ENCODE assay signal across 10 mouse cellular contexts in the genomic region with DNA sequence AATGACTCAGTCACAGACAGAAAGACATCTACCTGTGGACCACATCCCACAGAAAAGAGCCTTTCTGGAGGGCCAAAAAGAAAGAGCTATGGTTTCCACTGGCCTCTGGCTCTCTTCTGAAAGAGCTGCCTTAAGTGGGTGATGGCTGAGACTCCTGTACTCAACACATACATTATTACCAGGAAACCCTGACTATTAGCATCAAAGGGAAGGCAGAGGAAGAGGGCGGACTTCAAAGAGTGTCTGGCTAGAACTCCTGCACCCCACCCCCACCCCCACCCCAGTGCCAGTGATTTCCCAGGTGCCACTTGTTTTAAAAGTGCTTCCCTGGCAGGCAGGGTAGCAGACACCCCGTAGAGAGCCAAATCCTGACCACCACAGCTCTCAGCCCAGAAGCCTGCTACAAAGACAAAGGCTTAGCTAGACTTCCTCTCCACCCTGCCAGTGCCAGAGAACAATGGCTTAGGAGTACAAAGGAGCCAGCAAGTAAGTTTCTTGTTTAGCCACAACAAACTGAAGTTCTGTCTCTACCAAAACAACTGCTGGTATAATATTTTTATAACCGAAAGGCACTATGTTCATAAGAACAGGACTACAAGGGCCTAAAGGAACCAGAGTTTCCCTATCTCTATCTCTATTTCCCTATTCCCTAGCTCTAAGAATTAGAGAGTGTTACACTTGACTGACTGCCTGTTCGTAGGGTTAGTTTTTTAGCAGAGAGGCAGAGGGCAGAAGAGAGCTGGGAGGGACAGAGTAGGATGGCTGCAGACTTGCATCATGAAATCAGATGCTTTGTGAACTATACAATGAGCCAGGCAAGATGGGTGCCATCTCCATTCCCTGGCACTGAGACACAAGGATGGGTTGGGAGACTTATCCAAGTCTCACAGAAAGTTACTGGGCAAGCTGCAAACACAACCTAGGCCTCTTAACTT. TPM values are rescaled to one million over a fixed set of nuclear protein-coding genes. Genes with fewer than 3 reads are reported as not detected.
A peak's percentile ranks its signal among the peaks of the same experiment; 100 is the strongest.
DNase-seq lines count a peak whose midpoint lies in the region; ATAC-seq and TF ChIP-seq lines count a peak whose summit lies in the region.
"Had no signal": no experiment of that assay in that cellular context is flagged by ENCODE, and none has a peak within 500 bp of the region (broad histone marks: within the 10 kb centered on the region; RNA-seq: fewer than 3 reads in every experiment).

No protein-coding gene starts in this region.

- ATAC-seq in forebrain, embryonic 16.5 days, result no peak
- peak; percentile 78 for ATAC-seq in CD4-positive, CD25-positive, alpha-beta regulatory T cell, adult 4 months
- ATAC-seq in forebrain, embryonic 11.5 days (replicated peaks; ENCODE audit: low FRiP score), result peak; percentile 28; the same call in 1 of the 2 replicates
- peak; percentile 60 for ATAC-seq in midbrain, embryonic 11.5 days (ENCODE audit: low FRiP score)
- no peak for ATAC-seq in cerebellum, adult (ENCODE audit: insufficient number of reproducible peaks, low FRiP score, low TSS enrichment)

- no peak overlapping the region for H3K9ac ChIP-seq in forebrain, embryonic 16.5 days (replicated peaks; ENCODE audit: low read depth, low read length)
- peak overlapping the region; percentile 32; the same call in 1 of the 2 replicates for H3K9ac ChIP-seq in forebrain, embryonic 11.5 days (ENCODE audit: low read length)
- peak overlapping the region; percentile 57 for H3K9ac ChIP-seq in midbrain, embryonic 11.5 days (ENCODE audit: low read length)
- H3K9ac ChIP-seq: stomach, embryonic 15.5 days had no signal

- H3K9me3 ChIP-seq in forebrain, embryonic 10.5 days, result no peaks in the 10 kb centered on the region
- no peaks in the 10 kb centered on the region for H3K9me3 ChIP-seq in forebrain, embryonic 16.5 days (ENCODE audit: control insufficient read depth, low read length)
- H3K9me3 ChIP-seq in forebrain, embryonic 11.5 days (ENCODE audit: control insufficient read depth, low read length), result no peaks in the 10 kb centered on the region
- H3K9me3 ChIP-seq in midbrain, embryonic 11.5 days (ENCODE audit: control insufficient read depth, low read length), result no peaks in the 10 kb centered on the region
- H3K9me3 ChIP-seq: stomach, embryonic 15.5 days had no signal

- H3K27ac ChIP-seq in forebrain, embryonic 10.5 days, result peak overlapping the region; percentile 82
- no peak overlapping the region for H3K27ac ChIP-seq in forebrain, embryonic 16.5 days (ENCODE audit: low read length)
- peak overlapping the region; percentile 37 for H3K27ac ChIP-seq in forebrain, embryonic 11.5 days (ENCODE audit: low read depth, low read length)
- peak overlapping the region; percentile 86 for H3K27ac ChIP-seq in midbrain, embryonic 11.5 days (ENCODE audit: low read depth, low read length)
- H3K27ac ChIP-seq in cerebellum, adult 2 months (ENCODE audit: insufficient read depth, low read length), result no peak overlapping the region
- H3K27ac ChIP-seq: macrophage; stomach, embryonic 15.5 days had no signal

- peaks cover 57% of the 10 kb centered on the region for H3K36me3 ChIP-seq in forebrain, embryonic 10.5 days (replicated peaks)
- H3K36me3 ChIP-seq in forebrain, embryonic 16.5 days (ENCODE audit: control insufficient read depth, insufficient read depth), result peaks cover 11% of the 10 kb centered on the region
- H3K36me3 ChIP-seq in forebrain, embryonic 11.5 days (ENCODE audit: control insufficient read depth, insufficient read depth, low read length), result no peaks in the 10 kb centered on the region; the same call in 1 of the 2 replicates
- peaks cover 6% of the 10 kb centered on the region; the same call in 1 of the 2 replicates for H3K36me3 ChIP-seq in midbrain, embryonic 11.5 days (ENCODE audit: control insufficient read depth, insufficient read depth, low read length)

- H3K4me2 ChIP-seq in forebrain, embryonic 16.5 days (ENCODE audit: low read length), result no peak overlapping the region
- H3K4me2 ChIP-seq in forebrain, embryonic 11.5 days (ENCODE audit: low read depth, low read length, severe bottlenecking), result no peak overlapping the region
- no peak overlapping the region for H3K4me2 ChIP-seq in midbrain, embryonic 11.5 days
- H3K4me2 ChIP-seq: stomach, embryonic 15.5 days had no signal

- TF ChIP-seq CTCF in cerebellum, adult 2 months (IDR thresholded peaks at IDR 0.05; ENCODE audit: borderline replicate concordance, insufficient read depth, low read depth, low read length), result no peak

- H3K4me3 ChIP-seq in forebrain, embryonic 10.5 days, result no peak overlapping the region
- H3K4me3 ChIP-seq in forebrain, embryonic 16.5 days (replicated peaks; ENCODE audit: low read length), result no peak overlapping the region
- H3K4me3 ChIP-seq in forebrain, embryonic 11.5 days (ENCODE audit: low read depth, low read length), result no peak overlapping the region
- no peak overlapping the region for H3K4me3 ChIP-seq in midbrain, embryonic 11.5 days (ENCODE audit: low read depth, low read length)
- H3K4me3 ChIP-seq in cerebellum, adult 2 months (replicated peaks; ENCODE audit: insufficient read depth, low read depth, low read length), result no peak overlapping the region
- H3K4me3 ChIP-seq: stomach, embryonic 15.5 days had no signal

- H3K27me3 ChIP-seq in forebrain, embryonic 10.5 days (ENCODE audit: poor library complexity, severe bottlenecking), result peaks cover 4% of the 10 kb centered on the region; the same call in 1 of the 2 replicates
- no peaks in the 10 kb centered on the region for H3K27me3 ChIP-seq in forebrain, embryonic 16.5 days (replicated peaks; ENCODE audit: control insufficient read depth, insufficient read depth, low read length)
- no peaks in the 10 kb centered on the region for H3K27me3 ChIP-seq in forebrain, embryonic 11.5 days (ENCODE audit: control insufficient read depth, insufficient read depth, low read length)
- no peaks in the 10 kb centered on the region for H3K27me3 ChIP-seq in midbrain, embryonic 11.5 days (ENCODE audit: control insufficient read depth, insufficient read depth, low read length)
- H3K27me3 ChIP-seq in cerebellum, adult 2 months (ENCODE audit: control insufficient read depth, insufficient read depth, low read length), result no peaks in the 10 kb centered on the region
- H3K27me3 ChIP-seq: stomach, embryonic 15.5 days had no signal

- no peak for TF ChIP-seq POLR2A in cerebellum, adult 2 months (IDR thresholded peaks at IDR 0.05; ENCODE audit: borderline replicate concordance, insufficient read depth, low read length)

- peak; percentile 36 for DNase-seq in forebrain, embryonic 10.5 days (ENCODE audit: extremely low spot score, low spot score)
- no peak for DNase-seq in forebrain, embryonic 11.5 days (ENCODE audit: low spot score)
- DNase-seq in midbrain, embryonic 11.5 days (ENCODE audit: low spot score, missing footprints), result peak; percentile 90
- no peak for DNase-seq in cerebellum, adult 2 months
- DNase-seq in layer of hippocampus, postnatal 36 days, result no peak

- H3K4me1 ChIP-seq in forebrain, embryonic 10.5 days, result peaks cover 58% of the 10 kb centered on the region
- peaks cover 16% of the 10 kb centered on the region for H3K4me1 ChIP-seq in forebrain, embryonic 16.5 days (replicated peaks; ENCODE audit: control insufficient read depth, insufficient read depth, low read length)
- peaks cover 24% of the 10 kb centered on the region; the same call in 1 of the 2 replicates for H3K4me1 ChIP-seq in forebrain, embryonic 11.5 days (replicated peaks; ENCODE audit: control insufficient read depth, insufficient read depth, low read length)
- peaks cover 40% of the 10 kb centered on the region for H3K4me1 ChIP-seq in midbrain, embryonic 11.5 days (ENCODE audit: control insufficient read depth, insufficient read depth, low read length)
- H3K4me1 ChIP-seq in cerebellum, adult 2 months (ENCODE audit: control insufficient read depth, insufficient read depth, low read length), result no peaks in the 10 kb centered on the region
- H3K4me1 ChIP-seq: stomach, embryonic 15.5 days had no signal

- WGBS in forebrain, embryonic 10.5 days, result 20% methylated on average over 4 of the region's 4 CpGs
- 28% methylated on average over 4 of the region's 4 CpGs for WGBS in forebrain, embryonic 16.5 days
- 19% methylated on average over 4 of the region's 4 CpGs for WGBS in forebrain, embryonic 11.5 days
- WGBS in midbrain, embryonic 11.5 days, result 9% methylated on average over 4 of the region's 4 CpGs
- WGBS in cerebellum, adult 2 months, result 52% methylated on average over 4 of the region's 4 CpGs

RNA-seq across cellular contexts. Expression of a gene that starts 29.3 kb away (rescaled TPM):
- 38.8 and 41.0 TPM in 2 replicates for polyA plus RNA-seq in forebrain, embryonic 10.5 days (2016; fragmentation: Nextera tagmentation; extraction: Ambion mirVana)
- polyA plus RNA-seq in forebrain, embryonic 16.5 days (2015; fragmentation: Nextera tagmentation; extraction: Ambion mirVana), result 69.3 and 76.8 TPM in 2 replicates
- 10 to 100 TPM; 37.0 to 55.1 TPM for polyA plus RNA-seq in CD4-positive, CD25-positive, alpha-beta regulatory T cell, adult 4 months (2017; shearing (Covaris generic))
- polyA plus RNA-seq in forebrain, embryonic 11.5 days (2014; fragmentation: Nextera tagmentation; extraction: Ambion mirVana), result 36.7 and 39.4 TPM in 2 replicates
- 43.6 and 50.7 TPM in 2 replicates for polyA plus RNA-seq in midbrain, embryonic 11.5 days (2014; fragmentation: Nextera tagmentation; extraction: Ambion mirVana)
- polyA plus RNA-seq in cerebellum, adult 2 months (2012; rRNA removed), result 26.2 and 27.8 TPM in 2 replicates
- 10 to 100 TPM; 73.8 to 84.2 TPM for total RNA-seq in layer of hippocampus, postnatal 36 days (2021)

RNA-seq across cellular contexts. Expression of a gene that starts 32.8 kb away (rescaled TPM):
- 0.48 and 0.67 TPM in 2 replicates for polyA plus RNA-seq in forebrain, embryonic 10.5 days (2016; fragmentation: Nextera tagmentation; extraction: Ambion mirVana)
- 0.20 and 0.30 TPM in 2 replicates for polyA plus RNA-seq in forebrain, embryonic 16.5 days (2015; fragmentation: Nextera tagmentation; extraction: Ambion mirVana)
- 10 to 100 TPM; 65.0 to 65.3 TPM for polyA plus RNA-seq in CD4-positive, CD25-positive, alpha-beta regulatory T cell, adult 4 months (2017; shearing (Covaris generic))
- 0.28 and 0.55 TPM in 2 replicates for polyA plus RNA-seq in forebrain, embryonic 11.5 days (2014; fragmentation: Nextera tagmentation; extraction: Ambion mirVana)
- polyA plus RNA-seq in midbrain, embryonic 11.5 days (2014; fragmentation: Nextera tagmentation; extraction: Ambion mirVana), result 0.23 and 0.30 TPM in 2 replicates
- 0.15 and 0.21 TPM in 2 replicates for polyA plus RNA-seq in cerebellum, adult 2 months (2012; rRNA removed)
- total RNA-seq in layer of hippocampus, postnatal 36 days (2021), result not detected

Comparison
In these comparisons a context has a peak if more than half of its experiments do, and no peak if none do; other contexts are left out.
1. DNase-seq: peak in forebrain, embryonic 10.5 days (single experiment) and midbrain, embryonic 11.5 days (single experiment); none in forebrain, embryonic 11.5 days (single experiment), cerebellum, adult 2 months (0 of 2) and layer of hippocampus, postnatal 36 days (0 of 2).
2. H3K27ac ChIP-seq: peak in forebrain, embryonic 10.5 days (single experiment), forebrain, embryonic 11.5 days (single experiment) and midbrain, embryonic 11.5 days (single experiment); none in forebrain, embryonic 16.5 days (single experiment) and cerebellum, adult 2 months (single experiment).
3. ATAC-seq: peak in CD4-positive, CD25-positive, alpha-beta regulatory T cell, adult 4 months (single experiment), forebrain, embryonic 11.5 days (single experiment) and midbrain, embryonic 11.5 days (single experiment); none in forebrain, embryonic 16.5 days (single experiment) and cerebellum, adult (single experiment).
4. RNA of a gene that starts 32.8 kb away (polyA plus RNA-seq): 65.0 to 65.3 TPM in CD4-positive, CD25-positive, alpha-beta regulatory T cell, adult 4 months; 0.48 to 0.67 TPM in forebrain, embryonic 10.5 days, 0.28 to 0.55 TPM in forebrain, embryonic 11.5 days, 0.20 to 0.30 TPM in forebrain, embryonic 16.5 days, 0.23 to 0.30 TPM in midbrain, embryonic 11.5 days and 0.15 to 0.21 TPM in cerebellum, adult 2 months; every median in the first group is over 10 times any median in the second.